Mouse (Mus musculus): ENCODE results near the gene Lrrc8d.

Lrrc8d gene

DNA sequence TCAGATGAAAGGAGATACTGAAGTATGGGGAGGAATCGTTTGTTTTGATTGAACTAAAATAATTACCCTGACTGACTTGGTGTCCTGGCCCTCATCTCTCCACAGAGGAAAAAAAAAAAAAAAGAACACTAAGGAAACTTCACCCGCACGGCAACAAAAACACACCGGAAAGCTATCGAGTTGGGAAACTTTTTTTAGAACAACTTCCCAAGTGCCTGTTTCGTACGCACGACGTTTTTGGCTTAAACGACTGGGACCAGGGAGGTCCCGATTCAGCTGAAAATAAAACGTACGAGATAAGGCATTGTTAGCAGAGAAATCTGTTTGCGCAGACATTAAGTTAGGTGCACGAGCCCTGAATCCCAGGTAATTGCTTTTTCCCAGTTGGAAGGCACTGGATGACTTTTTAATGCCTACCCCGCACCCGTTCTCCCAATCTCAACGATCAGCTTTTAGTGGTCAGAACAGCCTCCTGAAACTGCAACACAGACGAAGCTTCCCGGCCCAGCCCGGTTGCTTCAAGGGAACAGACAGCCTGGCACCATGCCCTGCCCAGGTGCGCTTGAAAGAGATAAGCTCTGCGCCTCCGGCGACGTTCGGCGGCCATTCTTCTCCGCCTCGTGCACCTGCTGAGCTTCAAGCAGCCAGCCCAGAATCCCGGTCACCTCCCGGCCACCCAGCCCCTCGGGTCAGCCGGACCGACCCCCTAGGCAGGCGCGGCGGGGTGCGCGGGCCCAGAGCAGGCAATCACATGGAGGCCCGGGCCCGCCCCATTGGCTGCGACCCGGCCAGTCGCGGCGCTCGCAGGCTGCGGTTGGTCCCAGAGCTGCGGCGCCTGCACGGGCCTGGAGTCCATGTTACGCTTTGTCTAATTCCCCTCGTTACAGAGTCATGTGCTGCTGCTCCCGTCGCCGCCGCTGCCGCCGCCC is at the start of gene Lrrc8d:
Gene Lrrc8d (plus strand): TSS at position 829 of the 929 bp plus-strand sequence.
- peak; percentile 61; the same call in 1 of the 2 replicates for TF ChIP-seq GATA4 (IDR thresholded peaks at IDR 0.05; ENCODE audit: insufficient replicate concordance, low read length)

DNA sequence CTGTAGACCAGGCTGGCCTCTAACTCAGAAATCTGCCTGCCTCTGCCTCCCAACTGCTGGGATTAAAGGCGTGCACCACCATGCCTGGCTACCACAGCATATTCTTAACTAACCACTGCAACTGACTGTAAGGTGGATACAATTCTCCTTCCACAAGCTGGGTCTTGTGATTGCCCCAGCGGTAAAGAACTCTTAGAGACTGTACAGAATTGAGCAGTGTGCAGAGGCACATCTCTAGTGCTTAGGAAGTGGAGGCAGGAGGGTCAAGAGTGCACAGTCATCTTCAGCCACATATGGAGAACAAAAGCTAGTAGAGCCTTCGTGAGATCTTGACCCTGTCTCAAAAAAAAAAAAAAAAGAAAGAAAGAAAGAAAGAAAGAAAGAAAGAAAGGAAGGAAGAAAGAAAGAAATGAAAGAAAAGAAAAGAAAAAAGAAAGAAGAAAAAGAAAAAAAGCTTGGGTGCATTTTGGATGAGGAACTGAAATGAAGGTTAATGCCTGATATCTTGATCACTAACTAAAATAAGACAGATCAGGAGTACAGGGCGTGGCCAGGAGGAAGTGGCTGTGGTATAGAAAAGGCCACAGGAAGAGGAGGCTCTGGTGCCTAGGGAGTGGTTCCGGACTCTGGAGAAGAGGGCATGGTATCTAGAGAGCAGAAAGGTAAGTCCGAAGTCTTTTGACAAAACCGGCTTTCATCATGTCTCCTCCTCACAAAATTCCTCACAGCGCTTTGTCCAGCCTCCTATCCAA is 48.9 kb upstream of the Lrrc8d start:
- no peak for TF ChIP-seq GATA4 (IDR thresholded peaks at IDR 0.05; ENCODE audit: insufficient replicate concordance, low read length)

DNA sequence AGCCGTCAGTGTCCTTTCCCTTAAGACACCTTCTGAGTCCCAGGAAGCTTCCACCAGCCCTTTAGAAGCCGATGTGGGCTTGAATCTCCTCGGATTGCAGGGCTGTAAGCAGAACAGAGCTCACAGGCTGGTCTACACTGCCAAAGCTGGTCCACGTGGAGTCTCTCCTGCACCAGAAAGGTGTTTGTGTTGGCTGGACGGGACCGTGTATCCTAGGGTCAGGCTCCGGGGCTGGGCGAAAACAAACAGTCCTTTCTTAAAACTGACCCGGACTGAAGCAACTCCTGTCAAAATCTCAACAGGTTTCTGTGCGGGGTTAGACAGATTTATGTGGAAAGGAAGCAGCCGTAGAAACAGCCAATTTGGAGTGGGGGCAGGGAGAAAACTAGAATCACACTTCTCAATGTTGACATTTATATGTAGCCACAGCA is 48.2 kb upstream of the Lrrc8d start:
- TF ChIP-seq GATA4 (IDR thresholded peaks at IDR 0.05; ENCODE audit: insufficient replicate concordance, low read length) = no peak

DNA sequence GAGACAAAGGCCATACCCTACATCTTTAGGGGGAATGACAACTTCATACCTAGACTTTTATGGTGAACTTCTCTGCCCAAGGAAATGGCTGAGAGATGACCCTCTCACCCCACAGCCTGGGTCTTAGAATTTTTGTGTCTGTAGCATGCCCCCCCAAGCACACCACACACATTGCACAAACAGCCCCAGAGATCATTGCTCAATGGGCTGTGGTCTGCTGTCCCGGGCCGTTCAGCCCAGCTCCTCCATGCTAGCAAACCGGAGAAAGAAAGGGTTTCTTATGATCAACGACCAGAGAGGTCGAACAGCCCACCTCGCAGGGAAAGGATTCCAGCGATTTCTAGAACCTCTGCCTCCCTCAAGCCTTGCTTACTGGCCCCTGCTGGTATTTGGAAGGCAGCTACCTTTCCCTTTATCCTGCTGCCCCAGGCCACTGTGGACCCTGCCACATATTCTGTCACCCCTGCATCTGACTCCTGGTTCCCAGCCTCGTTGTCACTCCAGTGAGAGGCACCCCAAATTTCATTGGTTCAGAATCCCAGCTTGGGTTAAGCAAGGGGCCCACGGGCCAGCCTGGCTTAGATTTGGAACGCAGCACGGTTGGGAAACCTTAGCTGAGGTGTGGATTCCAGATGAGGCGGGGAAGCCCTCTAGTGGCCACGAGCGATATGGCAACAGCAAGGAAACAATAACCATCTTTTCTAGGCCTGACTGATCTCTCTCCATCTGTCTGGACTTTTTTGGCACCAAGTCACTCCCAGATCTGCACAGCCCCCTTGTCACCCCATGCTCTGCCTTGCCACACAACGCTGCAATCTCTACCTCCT is 45.3 kb upstream of the Lrrc8d start:
- TF ChIP-seq GATA4 (IDR thresholded peaks at IDR 0.05; ENCODE audit: insufficient replicate concordance, low read length) = no peak

DNA sequence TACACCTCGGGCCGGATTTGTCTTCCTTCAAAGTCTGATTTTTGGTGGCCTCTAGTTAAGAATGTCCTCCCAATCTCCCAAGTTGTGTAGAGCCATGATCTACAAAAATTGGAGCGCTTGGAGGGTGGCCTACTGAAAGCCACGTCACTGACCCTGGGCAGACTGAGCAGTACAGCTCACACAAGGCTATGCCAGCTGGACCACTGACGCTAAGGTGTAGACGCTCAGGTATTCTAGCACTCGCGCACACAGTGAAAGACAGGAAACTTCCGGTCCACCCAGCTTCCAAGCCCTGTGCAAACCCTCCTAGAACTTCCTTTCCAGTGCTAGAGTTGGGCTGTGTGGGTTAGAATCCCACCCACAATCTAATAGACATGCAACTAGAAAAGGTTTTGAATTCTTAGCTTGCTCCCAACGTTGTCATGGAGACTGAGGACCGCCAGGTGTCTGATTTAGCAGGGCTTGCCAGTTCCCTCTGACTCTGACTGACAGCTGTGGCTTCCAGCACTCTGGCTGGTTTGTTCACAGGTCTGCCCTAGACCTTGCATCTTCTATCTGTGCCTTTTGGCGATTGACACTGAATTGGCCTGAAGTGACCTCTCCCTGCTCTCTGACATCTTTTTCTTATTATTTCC is 44.6 kb upstream of the Lrrc8d start:
- no peak for TF ChIP-seq GATA4 (IDR thresholded peaks at IDR 0.05; ENCODE audit: insufficient replicate concordance, low read length)

DNA sequence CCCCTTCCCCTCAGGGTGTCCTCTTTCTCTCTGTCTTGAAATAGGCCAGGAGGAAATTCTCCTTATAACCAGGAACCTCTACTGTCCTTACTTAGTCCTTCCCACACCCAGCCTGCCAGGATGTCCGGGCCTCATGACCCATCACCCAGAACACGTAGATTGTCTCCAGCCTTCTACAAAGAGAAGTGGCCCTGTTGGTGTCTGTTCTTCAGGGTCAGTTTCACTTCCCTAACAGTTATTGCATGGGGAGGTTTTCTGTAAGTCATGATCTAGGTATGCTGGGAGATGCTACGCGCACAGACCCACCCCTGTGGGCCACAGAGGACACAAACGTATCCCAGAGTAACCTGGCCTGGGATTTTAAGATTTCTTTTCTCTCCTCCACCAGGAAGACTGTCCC is 37.9 kb upstream of the Lrrc8d start:
- no peak for TF ChIP-seq GATA4 (IDR thresholded peaks at IDR 0.05; ENCODE audit: insufficient replicate concordance, low read length)

DNA sequence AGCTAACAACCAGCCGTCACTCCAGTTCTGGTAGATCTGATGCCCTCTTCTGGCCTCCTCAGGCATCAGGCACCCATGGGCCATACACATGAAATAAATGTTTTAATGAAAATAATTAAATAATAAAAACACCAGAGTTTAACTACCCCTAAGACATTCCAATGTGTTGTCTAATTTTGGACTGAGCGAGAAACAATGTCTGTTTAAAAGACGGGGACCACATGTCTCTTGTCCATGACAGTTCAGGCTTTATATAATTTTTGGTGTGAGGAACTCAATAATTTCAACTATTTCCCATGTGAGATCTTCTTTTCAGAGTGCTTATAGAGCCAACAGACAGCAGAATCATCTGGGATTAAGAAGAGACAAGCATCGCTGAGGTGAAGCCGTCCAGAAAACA is 32.8 kb upstream of the Lrrc8d start:
- TF ChIP-seq GATA4 (IDR thresholded peaks at IDR 0.05; ENCODE audit: insufficient replicate concordance, low read length) = no peak

DNA sequence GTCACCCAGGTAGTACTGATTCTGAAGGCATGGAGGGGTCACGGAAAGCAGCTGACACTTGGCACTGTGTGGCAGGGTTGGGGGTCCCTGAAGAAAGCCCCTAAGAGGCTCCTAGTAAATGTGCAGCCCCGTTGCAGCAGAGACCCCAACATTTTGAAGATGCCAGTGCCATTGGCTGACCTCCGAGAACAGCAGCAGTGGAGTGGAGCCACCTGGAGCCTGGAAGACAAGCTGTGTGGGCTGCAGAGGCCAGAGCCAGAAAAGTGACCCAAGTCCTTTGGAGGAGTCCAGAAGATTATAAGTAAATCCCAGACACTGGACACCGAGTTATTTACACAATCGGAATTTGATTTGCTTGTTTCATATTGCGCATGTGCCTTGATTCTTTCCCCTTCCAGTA is 32.4 kb upstream of the Lrrc8d start:
- no peak for TF ChIP-seq GATA4 (IDR thresholded peaks at IDR 0.05; ENCODE audit: insufficient replicate concordance, low read length)

DNA sequence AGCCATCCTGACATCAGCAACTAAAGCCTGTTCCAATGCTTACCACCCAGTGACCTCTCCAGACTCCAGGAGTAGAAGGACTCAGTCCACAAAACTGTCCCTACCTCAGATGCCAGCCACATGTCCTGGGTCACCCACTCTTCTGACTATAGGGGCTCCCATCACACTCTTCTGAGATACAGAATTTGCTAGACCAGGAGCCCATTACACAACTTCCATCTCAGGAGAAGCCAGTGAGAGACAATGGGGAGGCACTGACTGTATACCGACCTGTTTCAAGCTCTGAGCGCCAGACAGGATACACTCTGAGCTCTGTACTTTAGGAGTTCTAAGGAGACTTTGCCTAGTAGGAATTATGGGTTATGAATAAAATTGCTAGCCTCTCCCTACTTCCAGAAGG is 30.7 kb upstream of the Lrrc8d start:
- no peak for TF ChIP-seq GATA4 (IDR thresholded peaks at IDR 0.05; ENCODE audit: insufficient replicate concordance, low read length)

DNA sequence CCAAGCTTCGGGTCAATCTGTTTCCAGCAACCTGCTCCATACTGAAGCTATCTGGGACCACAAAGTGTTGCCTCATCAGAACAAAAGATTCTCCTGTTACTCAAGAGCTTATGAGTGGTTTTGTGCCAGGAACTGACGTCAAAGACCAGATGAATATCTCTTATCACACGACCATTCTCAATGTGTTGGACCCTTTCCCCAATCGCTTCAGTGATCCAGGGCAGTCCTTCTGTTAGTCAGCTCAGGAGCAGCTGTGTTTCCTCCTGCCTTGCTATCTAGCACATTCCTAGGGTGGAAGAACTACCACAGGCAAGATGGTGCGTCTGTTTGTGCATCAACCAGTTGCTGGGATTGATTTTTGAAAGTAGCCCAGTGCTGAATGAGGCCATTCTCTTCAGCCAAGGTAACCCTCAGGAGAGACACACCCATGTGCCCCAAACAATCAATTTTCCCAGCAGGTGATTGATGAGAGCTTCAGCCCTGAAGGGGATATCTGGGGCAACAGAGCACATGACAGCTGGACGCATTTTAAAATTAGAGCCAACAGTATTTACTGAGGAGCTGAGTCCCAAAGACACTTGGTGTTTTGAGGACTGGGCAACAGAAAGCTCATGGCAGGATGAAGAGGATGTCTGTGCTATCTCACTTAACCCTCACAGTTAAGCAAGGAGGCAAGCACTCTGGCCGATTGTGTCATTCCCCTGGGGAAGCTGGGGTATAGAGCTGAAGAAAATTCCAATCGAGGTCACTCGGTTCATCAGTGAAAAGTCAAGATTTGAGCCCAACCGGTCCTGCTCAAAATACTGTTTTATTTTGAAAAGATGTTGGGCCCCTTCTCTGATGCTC is 30.0 kb upstream of the Lrrc8d start:
- TF ChIP-seq GATA4 (IDR thresholded peaks at IDR 0.05; ENCODE audit: insufficient replicate concordance, low read length) = no peak

DNA sequence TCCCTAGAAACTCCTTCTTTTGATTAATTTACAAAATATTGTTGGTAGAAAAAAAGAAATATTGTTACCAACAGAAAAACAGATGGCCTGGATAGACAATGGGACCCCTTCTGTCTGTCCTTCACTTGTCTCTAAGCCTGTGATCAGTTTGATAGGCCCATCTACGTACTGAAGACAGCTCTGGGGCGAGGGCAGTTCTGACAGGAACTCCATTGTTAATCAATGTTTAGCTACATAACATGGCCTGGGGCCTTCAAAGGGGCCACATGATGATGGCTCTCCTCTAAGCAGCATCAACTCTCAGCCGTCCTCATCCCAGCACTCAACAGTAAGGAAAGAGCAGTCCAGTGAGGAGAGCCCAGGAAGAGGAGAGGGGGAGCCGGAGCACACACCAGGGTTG is 27.4 kb upstream of the Lrrc8d start:
- no peak for TF ChIP-seq GATA4 (IDR thresholded peaks at IDR 0.05; ENCODE audit: insufficient replicate concordance, low read length)

DNA sequence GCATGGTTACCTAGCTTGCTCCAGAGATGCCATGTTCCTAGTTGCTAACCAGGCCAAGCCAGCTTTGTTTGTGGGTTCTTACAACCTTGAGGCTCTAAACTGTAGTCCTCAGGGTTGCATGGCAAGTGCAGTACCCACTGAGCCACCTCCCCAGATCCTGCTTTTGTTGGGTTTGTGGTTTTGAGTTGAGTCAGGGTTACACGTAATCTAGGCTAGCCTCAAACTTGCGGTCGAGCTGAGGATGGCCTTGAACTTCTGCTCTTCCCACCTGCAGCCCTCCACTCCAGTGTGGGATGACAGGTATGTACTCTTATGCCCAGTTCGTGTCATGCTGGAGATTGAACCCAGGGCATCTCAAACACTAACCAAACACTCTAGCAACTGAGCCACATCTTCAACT is 24.3 kb upstream of the Lrrc8d start:
- no peak for TF ChIP-seq GATA4 (IDR thresholded peaks at IDR 0.05; ENCODE audit: insufficient replicate concordance, low read length)

DNA sequence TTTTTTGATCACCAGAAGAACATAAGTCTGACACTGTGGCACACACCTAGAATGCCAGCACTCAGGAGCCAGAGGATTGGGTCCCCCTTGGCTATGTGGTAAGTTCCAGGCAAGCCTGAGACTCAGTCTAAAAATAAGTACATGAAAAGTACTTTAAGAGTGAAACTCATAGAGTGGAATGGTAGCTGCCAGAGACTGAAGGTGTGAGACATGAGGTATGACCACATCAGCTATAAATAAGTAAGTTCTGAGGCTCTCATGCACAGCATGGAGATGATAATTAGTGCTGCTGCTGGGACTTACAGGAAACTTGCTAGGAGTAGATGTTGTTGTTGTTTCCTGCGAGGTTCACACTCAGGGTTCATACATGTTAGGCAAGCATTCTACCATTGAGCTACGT is 22.7 kb upstream of the Lrrc8d start:
- TF ChIP-seq GATA4 (IDR thresholded peaks at IDR 0.05; ENCODE audit: insufficient replicate concordance, low read length) = no peak

DNA sequence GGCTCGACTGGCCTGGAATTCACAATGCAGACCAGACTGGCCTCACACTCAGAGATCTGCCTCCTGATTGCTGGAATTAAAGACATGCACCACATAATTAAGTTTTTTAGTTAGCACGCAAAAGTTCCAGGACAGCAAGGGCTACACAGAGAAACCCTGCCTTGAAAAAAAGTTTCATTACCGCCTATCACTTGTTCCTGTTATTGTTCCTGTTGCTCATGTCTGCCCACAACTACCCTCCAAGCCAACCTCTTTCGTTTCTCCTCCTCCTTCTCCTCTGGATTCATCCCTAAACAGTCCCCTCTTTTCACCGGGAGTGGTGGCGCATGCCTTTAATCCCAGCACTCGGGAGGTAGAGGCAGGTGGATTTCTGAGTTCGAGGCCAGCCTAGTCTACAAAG is 21.5 kb upstream of the Lrrc8d start:
- TF ChIP-seq GATA4 (IDR thresholded peaks at IDR 0.05; ENCODE audit: insufficient replicate concordance, low read length) = no peak

Data from liver, adult (tissue).